Comparison of ENCODE assay signal across 8 mouse cellular contexts in genomic region chr4:106787830-106788229, GRCm38 (mm10). TPM values are rescaled to one million over a fixed set of nuclear protein-coding genes. Genes with fewer than 3 reads are reported as not detected.
DNase-seq lines count a peak whose midpoint lies in the region; ATAC-seq and TF ChIP-seq lines count a peak whose summit lies in the region.

No protein-coding gene starts in this region.

- H3K4me3 ChIP-seq in intestine, embryonic 14.5 days (ENCODE audit: low read depth, low read length): no peak overlapping the region
- H3K4me3 ChIP-seq in intestine, embryonic 16.5 days (ENCODE audit: low read length): no peak overlapping the region
- no peak overlapping the region for H3K4me3 ChIP-seq in myocyte
- H3K4me3 ChIP-seq in intestine, embryonic 15.5 days (replicated peaks): no peak overlapping the region
- no peak overlapping the region for H3K4me3 ChIP-seq in midbrain, postnatal 0 days (ENCODE audit: low read depth, low read length)

- H3ac ChIP-seq in myocyte (ENCODE audit: control insufficient read depth, insufficient read length): no peak overlapping the region

- ATAC-seq in intestine, embryonic 14.5 days (replicated peaks; ENCODE audit: low FRiP score, low TSS enrichment, low read depth): no peak
- no peak for ATAC-seq in intestine, embryonic 16.5 days
- ATAC-seq in intestine, embryonic 15.5 days: no peak
- ATAC-seq in midbrain, postnatal 0 days (ENCODE audit: low FRiP score): no peak

- H3K4me2 ChIP-seq in intestine, embryonic 14.5 days (ENCODE audit: low read length): no peak overlapping the region
- no peak overlapping the region for H3K4me2 ChIP-seq in intestine, embryonic 16.5 days (ENCODE audit: low read depth, low read length)
- H3K4me2 ChIP-seq in myocyte (ENCODE audit: low read depth): peak overlapping the region; percentile 18
- no peak overlapping the region for H3K4me2 ChIP-seq in intestine, embryonic 15.5 days (replicated peaks)
- H3K4me2 ChIP-seq in midbrain, postnatal 0 days (ENCODE audit: low read depth, low read length, poor library complexity, severe bottlenecking): no peak overlapping the region

- H3K4me1 ChIP-seq in intestine, embryonic 14.5 days (replicated peaks; ENCODE audit: control insufficient read depth, insufficient read depth, low read length): peaks cover 28% of the 10 kb centered on the region
- peaks cover 40% of the 10 kb centered on the region for H3K4me1 ChIP-seq in intestine, embryonic 16.5 days (ENCODE audit: control insufficient read depth, insufficient read depth, low read length)
- peaks cover 51% of the 10 kb centered on the region for H3K4me1 ChIP-seq in intestine, embryonic 15.5 days (replicated peaks)
- peaks cover 14% of the 10 kb centered on the region for H3K4me1 ChIP-seq in midbrain, postnatal 0 days (ENCODE audit: insufficient read depth, low read length)

- whole genome bisulfite sequencing in intestine, embryonic 14.5 days: 46% methylated on average over 7 of the region's 7 CpGs
- WGBS in intestine, embryonic 16.5 days: 45% methylated on average over 7 of the region's 7 CpGs
- 38% methylated on average over 7 of the region's 7 CpGs for WGBS in intestine, embryonic 15.5 days
- 70% methylated on average over 7 of the region's 7 CpGs for WGBS in midbrain, postnatal 0 days

- TF ChIP-seq POLR2A in myocyte (IDR thresholded peaks at IDR 0.05; ENCODE audit: insufficient read length, low read depth): no peak

- DNase-seq in intestine, embryonic 14.5 days (ENCODE audit: low spot score): no peak
- peak; percentile 92 for DNase-seq in 416B (ENCODE audit: low read depth)
- DNase-seq in c-Kit-positive CD71-positive TER-119-positive erythroid progenitor cells, embryonic 14.5 days (ENCODE audit: low spot score): peak; percentile 33
- DNase-seq in heart, postnatal 4 days: peak; percentile 74
- no peak for DNase-seq in midbrain, postnatal 0 days (ENCODE audit: low spot score)

- 0 out of 2 replicates have a peak overlapping the region, but pooled peaks have one; percentile 19 for H3K27ac ChIP-seq in intestine, embryonic 14.5 days (ENCODE audit: low read depth)
- no peak overlapping the region for H3K27ac ChIP-seq in intestine, embryonic 16.5 days (ENCODE audit: low read length)
- H3K27ac ChIP-seq in intestine, embryonic 15.5 days: no peak overlapping the region
- no peak overlapping the region for H3K27ac ChIP-seq in midbrain, postnatal 0 days (ENCODE audit: low read depth, low read length)

- no peak overlapping the region for H3K9ac ChIP-seq in intestine, embryonic 14.5 days (ENCODE audit: low read length)
- no peak overlapping the region for H3K9ac ChIP-seq in intestine, embryonic 16.5 days (ENCODE audit: low read depth, low read length)
- no peak overlapping the region for H3K9ac ChIP-seq in intestine, embryonic 15.5 days
- H3K9ac ChIP-seq in midbrain, postnatal 0 days (replicated peaks; ENCODE audit: low read length, poor library complexity, severe bottlenecking): no peak overlapping the region

- no peak for TF ChIP-seq CTCF in midbrain, postnatal 0 days (IDR thresholded peaks at IDR 0.05)

- H3K9me3 ChIP-seq in intestine, embryonic 14.5 days (ENCODE audit: control insufficient read depth, low read length): no peaks in the 10 kb centered on the region
- no peaks in the 10 kb centered on the region for H3K9me3 ChIP-seq in intestine, embryonic 16.5 days (ENCODE audit: control insufficient read depth, low read length)
- H3K9me3 ChIP-seq in intestine, embryonic 15.5 days: no peaks in the 10 kb centered on the region
- H3K9me3 ChIP-seq in midbrain, postnatal 0 days (ENCODE audit: low read length): no peaks in the 10 kb centered on the region

- no peaks in the 10 kb centered on the region for H3K27me3 ChIP-seq in intestine, embryonic 14.5 days (replicated peaks; ENCODE audit: control insufficient read depth, insufficient read depth, low read length)
- no peaks in the 10 kb centered on the region for H3K27me3 ChIP-seq in intestine, embryonic 16.5 days (replicated peaks; ENCODE audit: control insufficient read depth, insufficient read depth, low read length)
- no peaks in the 10 kb centered on the region for H3K27me3 ChIP-seq in myocyte (ENCODE audit: control insufficient read depth, insufficient read depth, insufficient read length)
- no peaks in the 10 kb centered on the region for H3K27me3 ChIP-seq in intestine, embryonic 15.5 days (replicated peaks)
- no peaks in the 10 kb centered on the region for H3K27me3 ChIP-seq in midbrain, postnatal 0 days (ENCODE audit: insufficient read depth, low read length)

- no peaks in the 10 kb centered on the region for H3K36me3 ChIP-seq in intestine, embryonic 14.5 days (ENCODE audit: control insufficient read depth, insufficient read depth, low read length)
- H3K36me3 ChIP-seq in intestine, embryonic 16.5 days (ENCODE audit: control insufficient read depth, insufficient read depth, low read length): no peaks in the 10 kb centered on the region; the same call in 1 of the 2 replicates
- H3K36me3 ChIP-seq in myocyte (ENCODE audit: control insufficient read depth, insufficient read depth): no peaks in the 10 kb centered on the region
- no peaks in the 10 kb centered on the region for H3K36me3 ChIP-seq in intestine, embryonic 15.5 days
- H3K36me3 ChIP-seq in midbrain, postnatal 0 days (ENCODE audit: insufficient read depth, low read length): no peaks in the 10 kb centered on the region

- no peaks in the 10 kb centered on the region for H3K79me2 ChIP-seq in myocyte (ENCODE audit: control insufficient read depth, insufficient read depth)

TF ChIP-seq in myocyte, 11 proteins besides CTCF, POLR2A, EP300 and RAD21:
- TF ChIP-seq MYOG (IDR thresholded peaks at IDR 0.05; ENCODE audit: control insufficient read depth in 1 of 3, insufficient read depth in 1 of 3, insufficient read length in 2 of 3, low read depth in 2 of 3): no peak

RNA-seq across cellular contexts. Expression of gene Acot11, which starts 17.0 kb away (rescaled TPM):
- polyA plus RNA-seq in intestine, embryonic 14.5 days (2014; fragmentation: Nextera tagmentation; extraction: Ambion mirVana): 5.9 and 7.3 TPM in 2 replicates
- 18.3 and 21.5 TPM in 2 replicates for polyA plus RNA-seq in intestine, embryonic 16.5 days (2015; fragmentation: Nextera tagmentation; extraction: Ambion mirVana)
- 10 to 100 TPM; 12.7 to 13.7 TPM for total RNA-seq in heart, postnatal 4 days (2021)
- 1.9 TPM for polyA plus RNA-seq in myocyte (2012; fragmentation: generic; extraction: Trizol)
- 12.2 and 14.1 TPM in 2 replicates for polyA plus RNA-seq in intestine, embryonic 15.5 days (2015; fragmentation: Nextera tagmentation; extraction: Ambion mirVana)
- 4.0 and 7.0 TPM in 2 replicates for total RNA-seq in midbrain, postnatal 0 days (2014; rRNA removed)
- 1.8 and 2.1 TPM in 2 replicates for polyA plus RNA-seq in midbrain, postnatal 0 days (2015; fragmentation: Nextera tagmentation; extraction: Ambion mirVana)

RNA-seq across cellular contexts. Expression of gene Fam151a, which starts 54.1 kb away (rescaled TPM):
- polyA plus RNA-seq in intestine, embryonic 14.5 days (2014; fragmentation: Nextera tagmentation; extraction: Ambion mirVana): 0.69 and 0.87 TPM in 2 replicates
- 0.73 and 1.5 TPM in 2 replicates for polyA plus RNA-seq in intestine, embryonic 16.5 days (2015; fragmentation: Nextera tagmentation; extraction: Ambion mirVana)
- total RNA-seq in heart, postnatal 4 days (2021): under 1 TPM; 0.19 to 0.41 TPM
- polyA plus RNA-seq in myocyte (2012; fragmentation: generic; extraction: Trizol): not detected
- 1.2 and 1.3 TPM in 2 replicates for polyA plus RNA-seq in intestine, embryonic 15.5 days (2015; fragmentation: Nextera tagmentation; extraction: Ambion mirVana)
- not detected in 2 replicates for total RNA-seq in midbrain, postnatal 0 days (2014; rRNA removed)
- polyA plus RNA-seq in midbrain, postnatal 0 days (2015; fragmentation: Nextera tagmentation; extraction: Ambion mirVana): not detected in 2 replicates

RNA-seq across cellular contexts. Expression of gene Mroh7, which starts 57.1 kb away (rescaled TPM):
- polyA plus RNA-seq in intestine, embryonic 14.5 days (2014; fragmentation: Nextera tagmentation; extraction: Ambion mirVana): 0.15 and 0.34 TPM in 2 replicates
- 0.20 and 0.22 TPM in 2 replicates for polyA plus RNA-seq in intestine, embryonic 16.5 days (2015; fragmentation: Nextera tagmentation; extraction: Ambion mirVana)
- 1 to 10 TPM in 1 of 2 experiments, under 1 TPM in 1; 0.16 to 1.1 TPM for total RNA-seq in heart, postnatal 4 days (2021)
- not detected for polyA plus RNA-seq in myocyte (2012; fragmentation: generic; extraction: Trizol)
- 0.16 and 0.38 TPM in 2 replicates for polyA plus RNA-seq in intestine, embryonic 15.5 days (2015; fragmentation: Nextera tagmentation; extraction: Ambion mirVana)
- 1.1 and 1.3 TPM in 2 replicates for total RNA-seq in midbrain, postnatal 0 days (2014; rRNA removed)
- polyA plus RNA-seq in midbrain, postnatal 0 days (2015; fragmentation: Nextera tagmentation; extraction: Ambion mirVana): 0.59 and 0.64 TPM in 2 replicates

Comparison
In these comparisons a context has a peak if more than half of its experiments do, and no peak if none do; other contexts are left out.
1. DNase-seq: peak in 416B (single experiment), c-Kit-positive CD71-positive TER-119-positive erythroid progenitor cells, embryonic 14.5 days (single experiment) and heart, postnatal 4 days (single experiment); none in intestine, embryonic 14.5 days (single experiment) and midbrain, postnatal 0 days (single experiment).